Mouse (Mus musculus): ENCODE results near the gene Gpr37l1. TPM values are rescaled to one million over a fixed set of nuclear protein-coding genes. Genes with fewer than 3 reads are reported as not detected.

The Gpr37l1 gene
- polyA plus RNA-seq, 3 experiments from 2014 or later = not detected

DNA sequence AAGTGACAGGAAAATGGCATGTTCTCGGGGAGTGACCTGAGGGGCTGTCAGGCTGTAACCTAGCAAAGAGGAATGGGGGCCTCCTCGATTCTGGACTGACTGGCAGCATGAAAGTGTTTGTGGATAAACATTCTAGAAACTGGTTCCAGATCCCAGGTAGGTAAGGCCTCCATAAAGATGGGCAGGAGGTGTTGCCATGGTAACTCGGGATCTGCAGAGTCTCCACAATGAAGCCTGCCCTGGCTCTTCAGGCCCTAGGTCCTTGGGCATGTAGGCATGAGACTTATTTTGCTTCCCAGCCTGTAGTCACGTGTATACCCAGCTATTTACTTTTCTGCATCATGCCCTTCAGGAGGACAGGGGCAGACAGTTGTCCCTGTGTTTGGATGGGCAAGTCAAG, 13.8 kb upstream of the Gpr37l1 start:
- no peak for ATAC-seq

DNA sequence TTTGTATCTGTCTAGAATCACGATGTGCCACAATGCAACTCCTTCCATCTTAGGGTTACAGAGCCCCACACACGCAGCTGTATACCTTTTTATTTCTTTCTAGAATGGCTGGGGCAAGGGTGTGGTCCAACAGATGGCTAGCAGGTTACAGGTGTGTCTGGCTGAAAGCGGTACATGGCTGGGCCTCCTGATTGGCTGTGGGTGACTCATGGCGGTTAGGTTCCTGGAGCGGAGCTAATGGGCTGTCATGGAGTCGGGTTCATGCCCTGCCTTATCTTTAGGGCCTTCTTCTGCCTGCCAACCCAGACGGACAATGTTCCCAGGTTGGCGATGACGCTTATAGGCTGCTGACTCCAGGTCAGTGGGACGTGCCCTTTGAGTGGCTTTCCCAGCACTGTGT, 13.3 kb upstream of the Gpr37l1 start:
- ATAC-seq = no peak

DNA sequence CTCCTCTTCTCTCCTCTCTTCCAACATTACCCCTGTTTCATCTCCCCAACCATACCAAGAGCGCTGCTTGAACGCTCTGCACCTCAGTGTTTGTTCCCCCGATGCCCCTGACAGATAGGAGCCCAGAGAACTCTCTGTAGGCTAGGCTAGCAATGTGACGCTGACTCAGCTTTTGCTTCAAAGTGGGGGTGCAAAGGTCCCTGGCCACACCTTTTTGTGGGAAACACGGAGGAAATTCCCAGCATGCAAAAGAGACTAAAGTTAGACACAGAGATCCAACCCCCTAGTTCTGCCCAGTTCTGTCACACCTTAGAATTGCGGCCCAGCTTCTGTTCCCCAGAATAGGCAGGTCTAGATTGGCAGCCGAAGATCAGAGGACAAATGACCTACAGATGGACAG, 11.4 kb upstream of the Gpr37l1 start:
- ATAC-seq = no peak

DNA sequence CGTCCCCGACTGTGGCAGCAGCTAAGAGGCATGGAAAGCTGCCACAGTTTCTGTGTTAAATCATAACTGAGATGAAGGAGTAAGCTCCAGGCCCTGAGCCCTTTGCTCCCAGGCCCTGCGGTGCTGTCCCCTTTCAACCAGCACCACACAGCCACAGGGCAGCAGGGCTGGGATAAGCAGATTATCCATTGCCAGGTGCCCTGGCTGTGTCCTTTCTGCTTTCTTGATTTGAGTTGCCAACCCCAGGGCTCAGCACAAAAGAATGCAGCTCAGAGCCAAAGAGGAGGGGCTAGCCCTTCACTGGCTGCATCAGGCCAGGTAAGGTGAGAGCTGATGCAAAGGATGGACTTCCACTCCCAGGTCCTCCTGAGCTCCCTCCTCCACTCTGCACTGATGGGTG, 10.2 kb upstream of the Gpr37l1 start:
- no peak for ATAC-seq

DNA sequence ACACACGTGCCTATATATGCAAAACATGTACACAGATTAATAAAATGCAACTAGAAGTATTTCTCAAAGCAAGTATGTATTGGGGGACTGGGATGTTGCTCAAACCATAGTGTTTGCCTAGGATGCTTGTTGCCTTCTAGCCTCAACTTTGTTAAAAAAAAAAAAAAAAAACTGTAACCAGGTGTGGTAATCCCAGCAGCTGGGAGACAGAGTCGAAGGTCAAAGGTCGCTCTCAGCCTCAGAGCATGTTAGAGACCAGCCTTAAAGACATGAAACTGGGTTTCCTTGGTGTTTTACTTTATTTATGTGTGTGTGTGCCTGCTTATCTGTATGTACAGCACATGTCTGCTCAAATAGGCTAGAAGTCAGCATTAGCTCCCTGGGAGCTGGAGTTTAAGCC, 7.7 kb upstream of the Gpr37l1 start:
- no peak for ATAC-seq

DNA sequence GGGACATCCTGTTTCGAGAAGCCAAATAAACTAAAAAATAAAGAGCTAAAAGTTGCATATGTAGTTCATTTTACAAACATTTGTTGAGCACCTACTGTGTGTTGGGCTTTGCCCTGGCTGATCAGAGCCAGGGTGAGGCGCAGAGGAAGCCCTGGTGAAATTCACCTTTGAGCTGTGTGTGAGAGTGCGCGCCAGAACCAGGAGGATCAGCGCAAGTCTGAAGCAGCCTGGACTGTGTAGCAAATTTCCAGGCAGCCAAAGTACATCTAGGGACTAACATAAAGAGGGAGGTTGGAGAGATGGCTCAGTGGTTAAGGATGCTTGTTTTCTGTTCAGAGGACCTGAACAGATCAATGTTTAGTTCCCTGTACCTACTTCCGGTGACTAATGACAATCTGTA, 5.8 kb upstream of the Gpr37l1 start:
- no peak for ATAC-seq

DNA sequence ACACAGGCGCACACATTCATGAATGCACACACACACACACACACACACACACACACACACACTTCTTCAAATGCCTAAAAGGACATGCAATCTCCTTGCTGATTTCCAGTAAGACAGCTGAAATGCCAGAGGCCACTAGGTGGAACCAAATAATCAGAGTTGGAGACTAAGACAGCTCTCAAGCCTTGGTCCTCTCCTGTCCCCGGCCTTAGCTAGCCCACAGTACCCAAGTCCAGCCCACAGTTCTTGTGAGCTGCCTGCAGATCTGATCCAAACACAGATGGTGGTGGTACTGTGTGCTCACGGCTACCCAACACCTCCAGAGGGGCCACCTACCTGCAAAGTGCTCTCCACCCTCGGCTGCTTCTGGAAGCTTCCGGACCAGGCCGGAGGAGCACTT, 4.5 kb upstream of the Gpr37l1 start:
- ATAC-seq = no peak

DNA sequence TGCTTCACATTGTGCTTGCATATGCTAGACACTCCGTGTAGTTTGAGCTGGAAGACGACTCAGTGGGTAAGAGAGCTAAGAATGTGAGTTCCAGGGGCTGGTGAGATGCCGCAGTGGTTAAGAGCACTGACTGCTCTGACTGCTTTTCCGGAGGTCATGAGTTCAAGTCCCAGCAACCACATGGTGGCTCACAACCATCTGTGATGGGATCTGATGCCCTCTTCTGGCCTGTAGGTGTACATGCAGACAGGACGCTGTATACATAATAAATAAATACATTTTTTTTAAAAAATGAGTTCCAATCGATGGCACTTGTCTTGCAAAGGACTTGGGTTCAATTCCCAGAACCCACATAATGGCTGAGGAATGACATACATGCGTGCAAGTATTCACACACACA, 3.7 kb upstream of the Gpr37l1 start:
- no peak for ATAC-seq

DNA sequence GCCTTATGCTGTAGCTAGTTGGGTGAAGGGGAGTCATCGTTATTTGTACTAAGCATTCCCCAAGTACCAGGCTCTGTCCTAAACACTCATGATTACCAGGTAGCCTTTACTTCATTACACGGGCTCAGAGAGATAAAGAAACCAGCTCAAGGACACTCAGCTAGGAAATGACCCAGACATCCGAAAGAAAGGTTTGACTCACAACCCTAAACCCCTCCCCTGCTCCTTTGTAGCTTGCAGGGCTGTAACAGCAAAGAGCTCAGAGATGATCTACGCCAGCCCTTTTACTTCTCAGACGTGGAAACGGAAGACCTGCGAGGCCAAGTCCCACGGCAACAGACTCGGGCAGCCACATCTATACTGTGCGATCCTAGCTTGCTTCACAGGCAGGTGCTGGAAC, 2.8 kb upstream of the Gpr37l1 start:
- no peak for ATAC-seq

DNA sequence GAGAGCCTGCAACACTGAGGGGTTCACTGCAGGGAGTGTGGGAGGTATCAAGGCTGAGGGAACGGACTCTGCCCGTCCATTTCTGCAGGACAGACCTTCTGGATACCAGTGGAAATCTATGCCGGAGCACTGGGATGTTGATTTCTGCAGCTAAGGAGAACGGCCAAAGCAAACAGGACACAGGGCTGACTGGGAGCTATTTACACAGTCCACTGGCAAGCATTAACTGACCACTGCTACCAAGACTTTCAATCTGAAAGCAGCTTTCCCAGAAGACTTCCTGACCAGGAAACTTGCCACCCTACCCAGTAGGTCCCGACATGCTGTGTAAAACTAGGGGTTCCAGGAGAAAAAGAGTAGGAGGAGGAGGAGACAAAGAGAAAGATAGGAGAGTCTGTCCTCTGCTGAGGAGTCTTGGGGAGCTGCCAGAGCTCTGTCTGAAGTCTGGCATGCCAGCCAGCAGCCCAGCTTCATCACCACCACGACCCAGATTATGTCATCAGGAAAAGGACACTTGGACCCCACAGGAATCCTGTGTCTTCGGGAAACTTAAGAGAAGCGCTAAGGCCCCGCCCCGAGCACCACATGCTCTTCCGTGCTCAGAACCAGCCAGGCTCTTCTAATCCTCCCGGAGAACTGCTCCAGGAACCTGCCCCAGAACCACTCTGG, 2.2 kb upstream of the Gpr37l1 start:
- no peak for ATAC-seq

DNA sequence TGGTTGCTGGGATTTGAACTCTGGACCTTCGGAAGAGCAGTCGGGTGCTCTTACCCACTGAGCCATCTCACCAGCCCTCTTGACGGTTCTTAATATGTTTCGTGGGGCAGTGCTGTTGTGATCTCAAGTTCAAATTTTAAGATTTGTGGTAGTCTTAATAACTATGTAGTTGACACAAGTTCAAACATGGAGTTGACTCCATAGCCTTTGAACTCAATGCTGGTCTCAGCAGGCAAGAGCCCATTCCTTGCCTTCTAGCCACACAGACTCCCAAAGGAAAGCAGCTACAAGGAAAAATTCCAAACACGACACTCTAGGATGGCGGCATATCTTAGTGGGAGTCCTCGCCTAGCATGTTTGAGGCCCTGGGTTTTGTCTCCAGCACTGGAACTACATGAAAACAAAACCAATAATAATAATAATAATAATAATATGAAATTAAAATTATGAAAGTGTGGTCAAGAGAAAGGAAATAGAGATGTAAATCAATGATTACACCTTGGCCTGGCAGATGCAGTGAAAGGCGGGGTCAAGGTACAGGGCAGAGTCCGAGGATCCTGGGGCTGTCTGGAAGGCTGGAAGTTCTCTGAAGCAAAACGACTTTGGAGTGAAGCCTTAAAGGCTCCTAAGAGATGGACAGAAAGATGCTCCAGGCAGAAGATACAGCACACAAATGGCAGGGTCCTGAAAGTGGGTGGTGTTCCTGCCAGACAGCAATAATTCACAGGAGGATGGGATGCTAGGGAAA, 1.1 kb upstream of the Gpr37l1 start:
- no peak for ATAC-seq

DNA sequence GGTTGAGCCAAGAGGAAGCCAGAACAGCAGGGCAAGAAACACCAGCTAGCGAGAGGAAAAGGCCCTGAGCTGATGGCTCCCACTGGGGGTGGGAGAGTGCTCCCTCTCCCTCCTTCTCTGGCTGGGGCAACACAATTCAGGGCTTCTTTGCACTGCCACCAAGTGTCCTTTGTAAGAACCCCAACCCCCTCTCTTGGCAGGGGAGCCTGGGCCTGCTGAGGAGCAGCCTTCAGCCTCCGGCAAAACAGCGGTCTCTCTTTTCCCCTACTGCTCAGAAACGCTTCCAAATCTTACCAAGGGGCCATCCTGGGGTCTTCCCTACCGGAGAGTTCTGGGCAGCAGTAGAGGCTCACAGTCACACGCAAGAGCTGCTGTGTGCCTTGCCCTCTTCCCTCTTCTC, 4.8 kb downstream of the Gpr37l1 start:
- no peak for ATAC-seq

DNA sequence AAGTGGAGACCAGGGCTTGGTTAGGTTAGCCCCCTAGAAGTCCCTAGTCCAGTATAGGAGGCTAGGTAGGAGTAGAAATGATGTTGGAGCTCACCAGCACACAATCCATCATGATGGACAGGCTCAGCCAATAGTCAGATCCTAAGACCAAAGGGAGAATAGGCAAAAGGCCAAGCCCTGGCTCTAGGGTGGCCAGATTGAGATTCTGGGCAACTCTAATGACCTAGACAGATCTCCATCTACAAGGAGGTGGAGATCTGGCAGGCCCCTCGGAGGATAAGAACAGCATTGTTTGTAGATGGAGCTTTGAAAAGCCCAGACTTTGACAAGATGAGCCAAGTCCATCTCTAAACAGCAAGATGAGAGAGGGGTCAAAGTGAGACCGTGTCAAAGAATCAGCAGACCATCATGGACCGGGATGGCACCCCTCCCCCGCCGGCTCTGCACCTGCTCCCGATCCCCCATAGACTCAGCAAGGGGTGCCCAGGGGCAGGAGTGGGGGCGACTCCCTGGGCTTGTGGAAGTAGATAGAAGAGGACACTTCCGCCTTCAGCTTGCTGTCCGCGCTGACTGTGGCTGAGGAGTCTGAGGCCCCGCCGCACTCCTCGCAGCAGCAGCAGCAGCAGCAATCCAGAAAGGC, 7.0 kb downstream of the Gpr37l1 start:
- no peak for ATAC-seq

DNA sequence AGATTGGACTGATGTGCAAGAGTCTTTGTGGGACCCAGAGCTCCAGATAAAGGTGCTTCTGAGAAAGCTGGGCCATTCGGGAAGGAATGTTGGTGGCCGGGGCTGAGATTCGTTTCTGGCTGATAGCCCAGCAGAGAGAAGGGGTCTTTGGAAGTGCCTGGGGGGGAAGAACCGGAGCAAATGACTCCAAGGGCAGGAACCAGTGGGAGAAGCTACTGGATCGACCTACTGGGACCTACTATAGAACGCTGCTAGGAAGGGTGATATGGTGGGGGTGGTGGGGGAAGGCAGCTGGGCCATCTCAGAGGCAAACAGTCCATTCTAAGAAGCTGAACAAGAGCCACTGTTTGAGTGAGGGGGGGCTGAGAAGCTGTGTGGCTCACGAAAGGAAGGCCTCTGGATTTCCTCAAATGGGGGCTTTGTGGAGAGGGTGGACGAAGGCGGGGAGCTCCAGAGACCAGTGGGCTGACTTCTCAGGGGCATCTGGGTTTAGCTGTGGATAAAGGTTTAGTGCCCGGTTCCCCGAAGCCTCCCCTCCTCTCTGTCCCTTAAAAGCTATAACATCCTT, 7.8 kb downstream of the Gpr37l1 start:
- ATAC-seq = no peak

DNA sequence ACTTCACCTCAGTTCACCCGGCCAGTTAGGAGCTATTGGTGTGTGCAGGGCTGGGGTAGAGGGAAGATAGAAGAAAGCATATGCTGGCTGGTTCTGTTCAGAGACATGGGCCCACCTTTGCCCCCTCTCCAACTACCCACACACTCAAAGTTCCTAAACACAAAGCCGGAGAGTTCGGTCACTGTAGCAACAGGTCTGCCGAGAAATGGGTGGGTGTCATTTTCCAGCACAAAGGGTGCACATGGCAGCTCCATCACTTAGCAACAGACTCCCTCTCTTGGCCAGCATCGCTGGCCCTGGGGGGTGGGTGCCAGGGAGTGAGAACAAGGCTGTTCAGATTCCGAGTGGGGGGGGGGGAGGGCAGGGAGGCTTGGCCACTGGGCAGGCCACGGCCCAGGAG, 8.4 kb downstream of the Gpr37l1 start:
- no peak for ATAC-seq

DNA sequence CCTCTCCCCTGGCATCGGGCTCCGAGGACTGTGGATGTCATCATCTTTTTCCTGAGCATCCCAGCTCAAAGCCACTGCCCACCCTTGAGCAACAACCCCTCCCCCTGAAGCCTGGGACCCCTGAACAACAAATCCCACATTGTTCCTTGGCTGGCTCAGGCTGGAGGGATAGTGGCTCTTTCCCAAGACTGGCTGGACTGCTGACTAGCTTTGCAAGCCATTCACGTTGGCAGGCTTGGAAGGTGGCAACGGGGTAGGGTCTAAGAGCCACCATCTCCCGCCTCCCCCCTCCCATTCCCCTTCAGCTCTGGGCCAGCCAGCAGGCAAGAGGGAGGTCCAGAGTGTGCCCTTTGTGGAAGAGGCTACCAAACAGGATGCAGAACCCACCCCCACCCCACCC, 8.8 kb downstream of the Gpr37l1 start:
- ATAC-seq = no peak

DNA sequence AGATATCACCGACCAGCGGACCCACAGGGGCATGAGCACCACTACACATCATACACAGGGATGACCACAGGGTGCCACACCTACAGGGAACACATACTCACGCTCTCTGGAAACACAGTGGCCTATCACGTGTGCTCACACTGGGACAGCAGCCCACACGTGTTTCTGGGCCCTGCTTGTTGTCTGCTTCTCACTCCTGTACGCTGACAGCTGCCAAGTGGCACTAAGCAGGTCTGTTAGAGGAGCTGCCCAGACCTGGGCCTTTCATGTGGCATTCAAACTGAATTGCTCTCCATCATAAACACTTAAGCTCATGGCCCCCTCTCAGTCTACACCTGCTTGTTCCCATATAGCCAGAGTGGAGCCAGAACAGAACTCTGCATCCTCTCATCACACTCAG, 11.2 kb downstream of the Gpr37l1 start:
- ATAC-seq = no peak

DNA sequence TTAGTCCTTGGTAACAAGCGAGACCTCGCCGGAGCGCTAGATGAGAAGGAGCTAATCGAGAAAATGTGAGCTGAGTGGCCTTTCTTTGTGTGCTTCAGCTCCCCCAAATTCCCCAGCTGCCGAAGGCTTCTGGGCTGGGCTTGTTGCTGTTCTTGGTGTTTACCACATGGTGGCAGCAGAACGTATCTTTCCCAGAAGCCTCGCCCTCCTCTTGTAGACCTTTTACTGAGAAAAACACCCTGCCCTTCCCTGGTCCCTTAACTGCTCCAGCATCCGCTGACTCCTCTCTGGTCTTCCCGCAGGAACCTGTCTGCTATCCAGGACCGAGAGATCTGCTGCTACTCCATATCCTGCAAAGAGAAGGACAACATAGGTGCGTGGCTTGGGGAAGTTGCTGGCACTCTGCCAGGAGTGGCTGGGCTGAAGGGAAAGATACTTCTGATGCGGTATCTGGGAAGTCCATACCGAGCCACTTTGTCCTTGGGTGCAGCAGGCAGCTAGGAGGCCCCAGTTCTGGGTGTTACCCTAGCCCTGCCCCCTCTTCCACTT, 13.0 kb downstream of the Gpr37l1 start:
- peak; percentile 89 for ATAC-seq

DNA sequence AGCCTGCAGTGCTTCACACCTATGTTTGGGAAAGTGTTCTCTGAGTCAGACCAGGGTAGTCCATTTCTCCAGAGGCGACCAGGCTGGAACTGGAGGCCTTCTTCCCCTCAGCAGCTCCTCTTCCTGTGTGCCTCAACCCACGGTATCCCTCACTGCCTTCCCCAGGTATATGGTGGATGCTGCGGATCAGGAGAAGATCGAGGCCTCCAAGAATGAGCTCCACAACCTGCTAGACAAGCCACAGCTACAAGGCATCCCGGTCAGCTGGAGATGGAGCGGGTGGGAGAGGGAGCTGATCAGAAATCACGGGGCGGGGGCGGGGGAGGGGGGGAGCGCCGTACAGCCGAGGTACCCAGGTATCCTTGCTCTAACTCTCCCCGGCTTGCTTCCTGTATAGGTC, 13.5 kb downstream of the Gpr37l1 start:
- no peak for ATAC-seq

DNA sequence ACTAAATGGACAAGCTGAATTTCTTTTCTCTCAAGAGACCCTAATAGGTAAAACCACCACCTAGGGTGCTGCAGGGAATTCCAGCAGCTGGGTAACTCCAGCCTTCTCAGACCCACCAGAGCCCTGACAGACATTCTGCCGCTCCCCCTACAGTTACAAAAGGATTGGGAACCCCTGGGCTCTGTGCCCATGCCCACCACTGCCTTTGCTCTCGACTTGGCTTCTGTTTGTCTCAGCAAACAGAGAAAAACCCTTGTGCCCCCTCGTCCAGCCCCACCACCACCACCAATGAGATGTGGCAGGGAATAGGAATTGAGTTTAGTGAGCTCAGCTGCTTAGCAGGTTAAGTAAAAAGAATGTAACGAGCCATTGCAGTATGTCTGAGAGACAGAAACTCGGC, 18.5 kb downstream of the Gpr37l1 start:
- no peak for ATAC-seq

DNA sequence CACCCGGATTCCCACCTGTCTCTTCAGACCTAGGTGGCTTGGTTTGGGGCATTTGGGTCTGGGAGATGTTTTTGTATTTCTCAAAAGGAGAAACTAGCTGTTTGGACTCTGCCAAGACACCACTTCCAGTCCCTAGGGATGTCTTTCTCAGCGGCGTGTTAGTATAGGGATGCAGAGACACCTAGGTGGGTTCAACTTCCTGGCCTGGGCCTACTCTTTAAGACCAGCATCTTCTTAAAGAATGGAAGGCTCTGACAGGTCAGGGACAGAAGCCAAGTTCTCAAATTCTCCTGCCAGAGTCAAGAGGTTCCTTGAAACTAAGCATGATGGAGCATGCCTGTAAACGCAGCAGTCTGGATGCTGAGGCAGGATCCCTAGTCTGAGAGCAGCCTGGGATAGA, 19.0 kb downstream of the Gpr37l1 start:
- ATAC-seq = no peak

DNA sequence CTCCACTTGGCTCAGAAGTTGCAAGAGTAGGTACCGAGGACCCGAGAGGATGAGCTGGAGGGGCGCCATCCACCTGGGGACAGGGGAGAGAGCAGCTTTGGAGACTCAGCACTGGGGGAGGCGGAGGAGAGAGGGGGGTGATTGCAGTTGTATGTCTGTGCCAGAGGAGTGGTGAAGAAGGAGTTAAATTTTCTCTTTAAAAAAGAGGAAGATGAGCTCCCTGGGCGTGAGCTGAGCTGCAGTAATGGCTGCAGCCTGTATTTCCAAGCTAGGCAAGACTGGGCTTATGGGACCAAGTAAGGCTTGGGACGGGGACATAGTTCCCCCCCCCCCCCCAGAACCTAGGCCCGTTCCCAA, 19.8 kb downstream of the Gpr37l1 start:
- no peak for ATAC-seq

DNA sequence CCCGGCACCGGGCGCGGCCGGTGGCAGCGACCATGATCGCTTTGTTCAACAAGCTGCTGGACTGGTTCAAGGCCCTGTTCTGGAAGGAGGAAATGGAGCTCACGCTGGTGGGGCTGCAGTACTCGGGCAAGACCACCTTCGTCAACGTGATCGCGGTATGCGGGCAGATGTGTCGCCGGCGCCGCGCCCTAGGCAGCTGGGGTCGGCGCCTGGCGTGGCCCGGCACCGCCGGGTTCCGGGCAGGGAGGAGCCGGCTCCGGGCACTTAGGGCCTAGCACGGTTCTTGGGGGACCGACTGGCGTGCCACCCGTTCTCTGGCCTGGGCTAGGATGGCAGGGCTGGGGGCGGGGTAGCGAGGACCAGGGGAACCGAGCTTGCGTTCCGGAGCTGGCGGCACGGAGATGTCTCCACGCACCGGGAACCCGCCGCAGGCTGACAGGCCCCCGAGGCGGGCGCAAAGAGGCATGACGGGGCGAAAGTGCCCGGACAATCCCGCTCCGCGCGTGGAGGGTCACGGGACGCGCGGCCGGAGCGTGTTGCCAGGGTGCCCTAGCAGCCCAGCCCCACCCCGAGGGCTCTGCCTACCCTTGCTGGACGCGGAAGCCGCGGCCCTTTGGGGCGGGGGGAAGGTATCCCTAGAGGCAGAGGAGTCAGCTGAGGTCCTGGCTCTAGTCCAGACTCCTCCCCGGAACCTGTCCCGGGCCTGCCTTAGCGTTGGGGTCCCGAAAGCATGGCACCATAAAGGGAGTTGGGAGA, 20.4 kb downstream of the Gpr37l1 start:
- peak; percentile 16 for ATAC-seq

All from inflammation-experienced regulatory T-cells, adult 6 months (primary cell).